Mouse (Mus musculus) cortical plate, adult 2 months (tissue): ENCODE measurements at regions not wholly inside any gene's neighbourhood (a gene's known extent, or its start where the extent isn't known, plus 50 kb on each side); places are given as distances from the start of the nearest gene placed in this dataset.

Experiments used
- CTCF ChIP-seq: fragments of 200-500 bp; IDR thresholded peaks from 2 replicates; pipeline ENCODE4 v1.5.1; 2011; ENCODE audit warnings: mild to moderate bottlenecking, control low read depth, low read length; ENCODE audit not compliant: insufficient read depth; ENCODE audit errors: extremely low read depth
- POLR2A ChIP-seq: fragments of 200-500 bp; IDR thresholded peaks from 2 replicates; pipeline ENCODE4 v1.6.1; 2011; ENCODE audit warnings: mild to moderate bottlenecking, low read length, control low read depth; ENCODE audit not compliant: insufficient read depth; ENCODE audit errors: extremely low read depth

DNA sequence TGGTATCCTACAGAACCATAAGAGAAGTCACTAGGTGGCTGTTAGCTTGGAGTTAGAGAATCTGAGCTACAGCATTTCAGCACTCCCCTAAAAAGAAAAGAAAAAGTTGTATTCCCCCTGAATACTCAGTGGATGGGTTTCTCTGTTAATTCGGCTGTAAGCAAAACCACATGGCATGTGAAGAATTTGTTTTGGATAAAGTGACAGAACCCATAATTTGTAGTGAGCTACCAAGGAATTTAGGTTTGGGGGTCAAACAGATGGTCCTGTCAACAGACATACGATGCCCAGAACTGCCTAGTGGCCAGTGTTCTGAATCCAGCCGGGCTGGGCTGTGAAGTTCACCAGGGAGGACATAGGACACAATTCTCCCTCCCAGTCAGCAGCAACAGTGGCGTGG is 358.0 kb upstream of the Kazn start:
- TF ChIP-seq CTCF, result no peak
- TF ChIP-seq POLR2A, result no peak
